Mouse (Mus musculus) erythroblast, embryonic 14.5 days (primary cell): ENCODE measurements around the gene Tbl1xr1.

Source experiments
- GATA1 ChIP-seq: IDR thresholded peaks from 2 replicates; pipeline ENCODE4 v1.6.1; 2012; ENCODE audit warnings: low read length, inconsistent platforms, mixed read lengths
- TAL1 ChIP-seq: IDR thresholded peaks from 3 replicates; pipeline ENCODE4 v1.6.1; 2012; ENCODE audit warnings: low read length, inconsistent platforms, mixed read lengths

DNA sequence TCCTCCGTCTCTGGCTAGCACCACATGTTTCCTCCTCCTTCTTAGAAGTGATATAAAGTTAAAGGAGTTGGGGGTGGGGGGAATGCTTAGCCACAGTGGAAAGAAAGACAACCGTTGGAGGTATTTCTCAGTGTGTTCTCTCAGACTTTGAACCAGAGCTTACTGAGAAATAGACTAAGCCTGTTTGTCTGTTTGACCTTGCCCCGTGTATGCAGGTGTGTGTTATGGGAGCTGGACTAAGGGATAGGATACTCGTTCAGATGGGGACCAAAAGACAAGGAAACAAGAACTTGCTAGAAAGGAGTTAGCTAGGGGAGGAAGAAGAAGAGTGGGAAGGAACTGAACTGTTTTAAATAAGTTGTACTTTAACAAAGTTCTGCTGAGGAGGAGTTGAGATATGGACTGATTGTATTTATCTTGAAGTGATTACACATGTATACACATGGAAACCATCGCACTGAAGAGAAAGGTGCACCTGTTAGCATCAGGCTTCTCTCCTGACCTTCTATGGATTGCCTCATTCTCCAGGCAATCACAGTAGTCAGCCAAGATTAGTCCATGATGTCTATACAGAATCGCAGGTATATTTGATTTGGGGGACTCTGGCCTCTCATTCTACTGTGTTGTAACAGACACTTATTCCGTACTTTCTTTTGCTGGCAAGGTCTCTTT lies 117.9 kb downstream of the Tbl1xr1 start:
- TF ChIP-seq GATA1 (no peak), TAL1 (no peak)
